Mouse (Mus musculus): ENCODE measurements around the gene Fez1. TPM values are rescaled to one million over a fixed set of nuclear protein-coding genes. Genes with fewer than 3 reads are reported as not detected.

The Fez1 gene
- total and polyA plus RNA-seq, 3 experiments, result not detected

- no peaks in the 10 kb centered on the region for H3K4me1 ChIP-seq (ENCODE audit: control insufficient read depth in 1 of 2, insufficient read depth in 2 of 2, low read length in 2 of 2)
- no peak overlapping the region for H3K9ac ChIP-seq (ENCODE audit: control insufficient read depth, low read depth, low read length, poor library complexity, severe bottlenecking)
- H3K9me3 ChIP-seq (replicated peaks; ENCODE audit: insufficient read depth, low read length), result no peaks in the 10 kb centered on the region
- no peak overlapping the region for H3K4me3 ChIP-seq (ENCODE audit: control insufficient read depth in 1 of 2, insufficient read depth in 1 of 2, low read depth in 2 of 2, low read length in 2 of 2)
- no peak for DNase-seq (ENCODE audit: low read depth, low spot score)
- no peaks in the 10 kb centered on the region for H3K36me3 ChIP-seq (ENCODE audit: control insufficient read depth in 1 of 2, insufficient read depth in 2 of 2, low read length in 2 of 2)
- no peaks in the 10 kb centered on the region for H3K79me2 ChIP-seq (ENCODE audit: control insufficient read depth, insufficient read depth, low read length, poor library complexity)
- TF ChIP-seq GATA1 (IDR thresholded peaks at IDR 0.05; ENCODE audit: low read depth, low read length), result no peak
- peak in 2 of 3 experiments; percentile 7 to 20; a peak in 2 of 6 replicates for TF ChIP-seq CTCF (IDR thresholded peaks at IDR 0.05 in 2 of 3, conservative IDR thresholded peaks at IDR 0.05 in 1 of 3; ENCODE audit: control insufficient read depth in 1 of 3, insufficient read depth in 1 of 3, low read depth in 2 of 3, low read length in 3 of 3, poor library complexity in 1 of 3, severe bottlenecking in 1 of 3)
- no peak overlapping the region for H3K27ac ChIP-seq (ENCODE audit: control insufficient read depth, low read depth, low read length)
- peaks cover 1 to 2% of the 10 kb centered on the region in 2 experiments for H3K27me3 ChIP-seq (ENCODE audit: control insufficient read depth in 1 of 2, insufficient read depth in 2 of 2, low read length in 2 of 2)
Observed at GRCm38 (mm10) chr9:36876787-36877186, 55.1 kb downstream of the Fez1 start.

GRCm38 (mm10) chr9:36881615-36882014 lies 60.0 kb downstream of the Fez1 start:
- H3K4me3 ChIP-seq (ENCODE audit: control insufficient read depth in 1 of 2, insufficient read depth in 1 of 2, low read depth in 2 of 2, low read length in 2 of 2), result no peak overlapping the region
- no peaks in the 10 kb centered on the region for H3K36me3 ChIP-seq (ENCODE audit: control insufficient read depth in 1 of 2, insufficient read depth in 2 of 2, low read length in 2 of 2)
- no peak overlapping the region for H3K9ac ChIP-seq (ENCODE audit: control insufficient read depth, low read depth, low read length, poor library complexity, severe bottlenecking)
- no peaks in the 10 kb centered on the region; a peak in 2 of 4 replicates for H3K27me3 ChIP-seq (ENCODE audit: control insufficient read depth in 1 of 2, insufficient read depth in 2 of 2, low read length in 2 of 2)
- TF ChIP-seq ZMIZ1 (IDR thresholded peaks at IDR 0.05; ENCODE audit: low read depth, low read length) (no peak), SIN3A (IDR thresholded peaks at IDR 0.05; ENCODE audit: low read length) (no peak), EP300 (IDR thresholded peaks at IDR 0.05; ENCODE audit: low read depth in 1 of 2, low read length in 2 of 2) (no peak), POLR2AphosphoS2 (IDR thresholded peaks at IDR 0.05; ENCODE audit: low read length) (no peak), TCF12 (IDR thresholded peaks at IDR 0.05; ENCODE audit: low read depth, low read length) (no peak)
- H3K9me3 ChIP-seq (replicated peaks; ENCODE audit: insufficient read depth, low read length), result no peaks in the 10 kb centered on the region
- H3K79me2 ChIP-seq (ENCODE audit: control insufficient read depth, insufficient read depth, low read length, poor library complexity), result no peaks in the 10 kb centered on the region
- H3K27ac ChIP-seq (ENCODE audit: control insufficient read depth, low read depth, low read length), result no peak overlapping the region
- DNase-seq (ENCODE audit: low read depth, low spot score), result no peak
- no peaks in the 10 kb centered on the region for H3K4me1 ChIP-seq (ENCODE audit: control insufficient read depth in 1 of 2, insufficient read depth in 2 of 2, low read length in 2 of 2)

- no peak for DNase-seq (ENCODE audit: low read depth, low spot score)
- H3K79me2 ChIP-seq (ENCODE audit: control insufficient read depth, insufficient read depth, low read length, poor library complexity), result no peaks in the 10 kb centered on the region
- H3K27me3 ChIP-seq (ENCODE audit: control insufficient read depth in 1 of 2, insufficient read depth in 2 of 2, low read length in 2 of 2), result no peaks in the 10 kb centered on the region; a peak in 3 of 4 replicates
- no peak overlapping the region for H3K9ac ChIP-seq (ENCODE audit: control insufficient read depth, low read depth, low read length, poor library complexity, severe bottlenecking)
- H3K4me1 ChIP-seq (ENCODE audit: control insufficient read depth in 1 of 2, insufficient read depth in 2 of 2, low read length in 2 of 2), result no peaks in the 10 kb centered on the region
- H3K9me3 ChIP-seq (replicated peaks; ENCODE audit: insufficient read depth, low read length), result no peaks in the 10 kb centered on the region
- no peak overlapping the region for H3K27ac ChIP-seq (ENCODE audit: control insufficient read depth, low read depth, low read length)
- TF ChIP-seq TCF12 (IDR thresholded peaks at IDR 0.05; ENCODE audit: low read depth, low read length), result no peak
- TF ChIP-seq ZKSCAN1 (IDR thresholded peaks at IDR 0.05; ENCODE audit: low read depth, low read length), result no peak
- TF ChIP-seq MEF2A (IDR thresholded peaks at IDR 0.05; ENCODE audit: extremely low read depth, insufficient replicate concordance, low read depth, low read length, poor library complexity, severe bottlenecking), result no peak
- no peak for TF ChIP-seq SIN3A (IDR thresholded peaks at IDR 0.05; ENCODE audit: low read length)
- no peak for TF ChIP-seq MYC (IDR thresholded peaks at IDR 0.05; ENCODE audit: low read depth, low read length)
- TF ChIP-seq POLR2AphosphoS2 (IDR thresholded peaks at IDR 0.05; ENCODE audit: low read length), result no peak
- TF ChIP-seq MAFK (IDR thresholded peaks at IDR 0.05; ENCODE audit: borderline replicate concordance, low read depth, low read length), result no peak
- H3K36me3 ChIP-seq (ENCODE audit: control insufficient read depth in 1 of 2, insufficient read depth in 2 of 2, low read length in 2 of 2), result no peaks in the 10 kb centered on the region
- H3K4me3 ChIP-seq (ENCODE audit: control insufficient read depth in 1 of 2, insufficient read depth in 1 of 2, low read depth in 2 of 2, low read length in 2 of 2), result no peak overlapping the region
Observed at GRCm38 (mm10) chr9:36882034-36882745, 60.5 kb downstream of the Fez1 start.
